Mouse (Mus musculus) megakaryocyte, embryonic 14.5 days (primary cell): ENCODE data around the gene Ccdc185.

ENCODE experiments used
- FLI1 ChIP-seq: IDR thresholded peaks from 2 replicates; pipeline ENCODE4 v1.6.1; 2012; ENCODE audit warnings: low read length, inconsistent platforms, mixed read lengths
- GATA1 ChIP-seq: IDR thresholded peaks from 3 replicates; pipeline ENCODE4 v1.6.1; 2012; ENCODE audit warnings: mixed read lengths, low read length, inconsistent platforms, borderline replicate concordance

GRCm38 (mm10) chr1:182732695-182733094, 16.3 kb downstream of the Ccdc185 start:
- TF ChIP-seq GATA1 (no peak), FLI1 (no peak)
